Mouse (Mus musculus) C2C12 (cell line): Measurements from ENCODE around the gene Trmt1.

Source experiments
- CEBPB ChIP-seq: IDR thresholded peaks from one replicate; pipeline ENCODE4 v1.6.1; 2011; ENCODE audit warnings: low read depth, mild to moderate bottlenecking, control low read depth, moderate library complexity
- CTCF ChIP-seq: IDR thresholded peaks from one replicate; pipeline ENCODE4 v1.5.1; 2011; ENCODE audit not compliant: control insufficient read depth, insufficient read depth, insufficient read length
- MYOG ChIP-seq: IDR thresholded peaks from one replicate; pipeline ENCODE4 v1.6.1; 2011; ENCODE audit not compliant: control insufficient read depth, insufficient read length; ENCODE audit errors: extremely low read depth

- TF ChIP-seq CEBPB (no peak), CTCF (no peak), MYOG (no peak)
These were observed 32.9 kb upstream of the Trmt1 start for GRCm38 (mm10) chr8:84653092-84653631.
